In genomic region chr2:32083159-32084011, GRCm38 (mm10) we compare ENCODE assay signal across 8 mouse cellular contexts. TPM values are rescaled to one million over a fixed set of nuclear protein-coding genes. Genes with fewer than 3 reads are reported as not detected.
A peak's percentile ranks its signal among the peaks of the same experiment; 100 is the strongest.
DNase-seq lines count a peak whose midpoint lies in the region; ATAC-seq and TF ChIP-seq lines count a peak whose summit lies in the region.

No protein-coding gene starts in this region.

- peak overlapping the region; percentile 51 for H3K9ac ChIP-seq in embryonic facial prominence, embryonic 11.5 days (replicated peaks; ENCODE audit: low read length)
- peak overlapping the region; percentile 93 for H3K9ac ChIP-seq in heart, embryonic 16.5 days (ENCODE audit: low read length)
- H3K9ac ChIP-seq in limb, embryonic 12.5 days (replicated peaks), result peak overlapping the region; percentile 62
- peak overlapping the region; percentile 33 for H3K9ac ChIP-seq in midbrain, embryonic 11.5 days (ENCODE audit: low read length)

- ATAC-seq in embryonic facial prominence, embryonic 11.5 days (replicated peaks; ENCODE audit: insufficient number of reproducible peaks, low FRiP score, low TSS enrichment, low read depth), result no peak
- ATAC-seq in heart, embryonic 16.5 days (replicated peaks; ENCODE audit: extremely low read depth, insufficient read depth, low FRiP score), result peak; percentile 40
- ATAC-seq in limb, embryonic 12.5 days (ENCODE audit: insufficient number of reproducible peaks, insufficient read depth, low FRiP score, low TSS enrichment, low read depth), result no peak
- peak; percentile 53; the same call in 1 of the 2 replicates for ATAC-seq in midbrain, embryonic 11.5 days (ENCODE audit: low FRiP score)

- peak; percentile 82 for DNase-seq in CD4-positive helper T cell, adult 2 months (ENCODE audit: low read depth, low spot score)
- peak; percentile 48 for DNase-seq in embryonic facial prominence, embryonic 11.5 days (ENCODE audit: low spot score)
- DNase-seq in midbrain, embryonic 11.5 days (ENCODE audit: low spot score, missing footprints), result peak; percentile 91
- peak; percentile 76 to 77 for DNase-seq in spleen, postnatal 36 days (ENCODE audit: low spot score in 2 of 2)
- DNase-seq in frontal cortex, postnatal 25 days (ENCODE audit: low spot score in 2 of 2), result no peak

- H3K9me3 ChIP-seq in E14TG2a.4 (ENCODE audit: low read length), result no peaks in the 10 kb centered on the region
- no peaks in the 10 kb centered on the region for H3K9me3 ChIP-seq in embryonic facial prominence, embryonic 11.5 days (replicated peaks; ENCODE audit: control insufficient read depth, low read length)
- no peaks in the 10 kb centered on the region for H3K9me3 ChIP-seq in heart, embryonic 16.5 days (replicated peaks; ENCODE audit: control insufficient read depth, low read length)
- H3K9me3 ChIP-seq in limb, embryonic 12.5 days, result no peaks in the 10 kb centered on the region
- no peaks in the 10 kb centered on the region for H3K9me3 ChIP-seq in midbrain, embryonic 11.5 days (ENCODE audit: control insufficient read depth, low read length)

- no peak overlapping the region for H3K27ac ChIP-seq in embryonic facial prominence, embryonic 11.5 days (replicated peaks; ENCODE audit: low read depth, low read length)
- peak overlapping the region; percentile 86 for H3K27ac ChIP-seq in heart, embryonic 16.5 days (ENCODE audit: low read length)
- no peak overlapping the region for H3K27ac ChIP-seq in limb, embryonic 12.5 days
- no peak overlapping the region for H3K27ac ChIP-seq in midbrain, embryonic 11.5 days (ENCODE audit: low read depth, low read length)

- under 1% methylated on average over 91 of the region's 91 CpGs for WGBS in embryonic facial prominence, embryonic 11.5 days
- under 1% methylated on average over 90 of the region's 91 CpGs for WGBS in heart, embryonic 16.5 days
- WGBS in limb, embryonic 12.5 days, result under 1% methylated on average over 91 of the region's 91 CpGs
- WGBS in midbrain, embryonic 11.5 days, result under 1% methylated on average over 91 of the region's 91 CpGs

- H3K36me3 ChIP-seq in E14TG2a.4 (ENCODE audit: insufficient read depth, low read length), result no peaks in the 10 kb centered on the region
- no peaks in the 10 kb centered on the region for H3K36me3 ChIP-seq in embryonic facial prominence, embryonic 11.5 days (replicated peaks; ENCODE audit: control insufficient read depth, insufficient read depth, low read depth, low read length)
- no peaks in the 10 kb centered on the region for H3K36me3 ChIP-seq in heart, embryonic 16.5 days (ENCODE audit: control insufficient read depth, insufficient read depth)
- H3K36me3 ChIP-seq in limb, embryonic 12.5 days, result no peaks in the 10 kb centered on the region
- no peaks in the 10 kb centered on the region for H3K36me3 ChIP-seq in midbrain, embryonic 11.5 days (ENCODE audit: control insufficient read depth, insufficient read depth, low read length)

- H3K27me3 ChIP-seq in E14TG2a.4 (ENCODE audit: insufficient read depth, low read length), result peaks cover 71% of the 10 kb centered on the region
- peaks cover 44% of the 10 kb centered on the region for H3K27me3 ChIP-seq in embryonic facial prominence, embryonic 11.5 days (ENCODE audit: control insufficient read depth, insufficient read depth, low read length)
- no peaks in the 10 kb centered on the region; the same call in 1 of the 2 replicates for H3K27me3 ChIP-seq in heart, embryonic 16.5 days (ENCODE audit: control insufficient read depth, insufficient read depth, low read length)
- H3K27me3 ChIP-seq in limb, embryonic 12.5 days, result peaks cover 71% of the 10 kb centered on the region
- peaks cover 51% of the 10 kb centered on the region for H3K27me3 ChIP-seq in midbrain, embryonic 11.5 days (ENCODE audit: control insufficient read depth, insufficient read depth, low read length)

- peak overlapping the region; percentile 100 for H3K4me2 ChIP-seq in embryonic facial prominence, embryonic 11.5 days (ENCODE audit: low read depth, low read length)
- H3K4me2 ChIP-seq in heart, embryonic 16.5 days (ENCODE audit: low read depth, low read length), result peak overlapping the region; percentile 99
- H3K4me2 ChIP-seq in limb, embryonic 12.5 days, result peak overlapping the region; percentile 99
- H3K4me2 ChIP-seq in midbrain, embryonic 11.5 days, result peak overlapping the region; percentile 98

- H3K4me3 ChIP-seq in E14TG2a.4 (replicated peaks; ENCODE audit: low read length), result peak overlapping the region; percentile 91
- H3K4me3 ChIP-seq in embryonic facial prominence, embryonic 11.5 days (ENCODE audit: low read depth, low read length), result peak overlapping the region; percentile 68
- peak overlapping the region; percentile 75 for H3K4me3 ChIP-seq in heart, embryonic 16.5 days (ENCODE audit: low read length)
- peak overlapping the region; percentile 65 for H3K4me3 ChIP-seq in limb, embryonic 12.5 days (replicated peaks)
- peak overlapping the region; percentile 60 for H3K4me3 ChIP-seq in midbrain, embryonic 11.5 days (ENCODE audit: low read depth, low read length)

- TF ChIP-seq CTCF in E14TG2a.4 (conservative IDR thresholded peaks at IDR 0.05; ENCODE audit: low read length), result no peak

- peaks cover 52% of the 10 kb centered on the region for H3K4me1 ChIP-seq in E14TG2a.4 (replicated peaks; ENCODE audit: low read depth, low read length)
- H3K4me1 ChIP-seq in embryonic facial prominence, embryonic 11.5 days (ENCODE audit: control insufficient read depth, insufficient read depth, low read length), result peaks cover 14% of the 10 kb centered on the region
- peaks cover 28% of the 10 kb centered on the region for H3K4me1 ChIP-seq in heart, embryonic 16.5 days (ENCODE audit: control insufficient read depth, insufficient read depth, low read length)
- H3K4me1 ChIP-seq in limb, embryonic 12.5 days (replicated peaks), result peaks cover 25% of the 10 kb centered on the region
- H3K4me1 ChIP-seq in midbrain, embryonic 11.5 days (ENCODE audit: control insufficient read depth, insufficient read depth, low read length), result peaks cover 18% of the 10 kb centered on the region

RNA-seq across cellular contexts. Expression of gene Fam78a, which starts 1.3 kb away (rescaled TPM):
- 1.8 and 1.9 TPM in 2 replicates for polyA plus RNA-seq in embryonic facial prominence, embryonic 11.5 days (2014; fragmentation: Nextera tagmentation; extraction: Ambion mirVana)
- polyA plus RNA-seq in heart, embryonic 16.5 days (2015; fragmentation: Nextera tagmentation; extraction: Ambion mirVana), result 27.6 and 30.1 TPM in 2 replicates
- polyA plus RNA-seq in limb, embryonic 12.5 days (2016; fragmentation: Nextera tagmentation; extraction: Ambion mirVana), result 4.0 and 4.4 TPM in 2 replicates
- 0.60 and 1.3 TPM in 2 replicates for polyA plus RNA-seq in midbrain, embryonic 11.5 days (2014; fragmentation: Nextera tagmentation; extraction: Ambion mirVana)

RNA-seq across cellular contexts. Expression of gene Plpp7, which starts 11.9 kb away (rescaled TPM):
- polyA plus RNA-seq in embryonic facial prominence, embryonic 11.5 days (2014; fragmentation: Nextera tagmentation; extraction: Ambion mirVana), result 3.5 TPM in 2 replicates
- 19.7 and 21.4 TPM in 2 replicates for polyA plus RNA-seq in heart, embryonic 16.5 days (2015; fragmentation: Nextera tagmentation; extraction: Ambion mirVana)
- polyA plus RNA-seq in limb, embryonic 12.5 days (2016; fragmentation: Nextera tagmentation; extraction: Ambion mirVana), result 5.0 and 5.7 TPM in 2 replicates
- polyA plus RNA-seq in midbrain, embryonic 11.5 days (2014; fragmentation: Nextera tagmentation; extraction: Ambion mirVana), result 5.9 and 7.3 TPM in 2 replicates

Comparison
In these comparisons a context has a peak if more than half of its experiments do, and no peak if none do; other contexts are left out.
1. DNase-seq: peak in CD4-positive helper T cell, adult 2 months (single experiment), embryonic facial prominence, embryonic 11.5 days (single experiment), midbrain, embryonic 11.5 days (single experiment) and spleen, postnatal 36 days (2 of 2); none in frontal cortex, postnatal 25 days (0 of 2).
2. ATAC-seq: peak in heart, embryonic 16.5 days (single experiment) and midbrain, embryonic 11.5 days (single experiment); none in embryonic facial prominence, embryonic 11.5 days (single experiment) and limb, embryonic 12.5 days (single experiment).
3. H3K9ac ChIP-seq: peak in every context shown above with its lines; median percentile 93 in heart, embryonic 16.5 days; 62 in limb, embryonic 12.5 days; 51 in embryonic facial prominence, embryonic 11.5 days; 33 in midbrain, embryonic 11.5 days.
4. Peak in every context shown above with its lines, with median percentiles within 50 percentile points of each other: H3K4me3 ChIP-seq and H3K4me2 ChIP-seq.